Mouse (Mus musculus) ovary, adult 10 weeks (tissue): Measurements from ENCODE around the gene Krt25. TPM values are rescaled to one million over a fixed set of nuclear protein-coding genes. Genes with fewer than 3 reads are reported as not detected.

Experiments used
- polyA plus RNA-seq: library from polyadenylated mRNA; stranded (reverse); fragments of 350-450 nt; fragmentation: Illumina TruSeq; extraction: RNeasy Lipid Tissue Mini Kit (QIAGEN cat#74804); gene quantifications from one replicate; pipeline ENCODE4 v1.2.3, GENCODE M21; 2014

Gene Krt25
- not detected for polyA plus RNA-seq

DNA sequence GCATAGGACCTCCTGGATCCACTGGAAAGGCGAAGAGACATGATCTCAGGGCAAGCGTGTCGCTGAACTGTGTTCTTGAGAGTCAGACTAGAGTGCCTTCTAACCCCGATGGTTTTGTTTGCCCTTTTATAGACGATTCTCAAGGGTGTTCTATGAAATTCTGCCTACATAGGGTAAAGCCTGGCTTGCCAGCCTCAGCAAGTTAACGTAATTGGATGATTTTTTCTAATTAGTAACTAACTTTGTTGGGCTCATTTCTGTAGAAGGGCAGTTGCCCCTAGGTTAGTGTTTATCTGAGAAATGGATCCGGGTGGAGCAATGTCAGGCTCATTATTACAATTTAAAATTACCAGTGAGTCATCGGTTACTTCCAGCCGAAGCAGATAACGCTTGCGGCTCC lies at the start of gene Krt25:
Gene Krt25 (minus strand): TSS at position 101 of the 400 bp plus-strand sequence.

GRCm38 (mm10) chr11:99351004-99351403 lies 28.3 kb upstream of the Krt25 start, which contains the start of gene Krt27:
Gene Krt27, minus strand, starts transcription at chr11:99351104.

GRCm38 (mm10) chr11:99337866-99338265 lies 15.1 kb upstream of the Krt25 start, which contains the start of gene Krt26:
Gene Krt26, minus strand, starts transcription at chr11:99337966.

GRCm38 (mm10) chr11:99284833-99285312 lies 37.9 kb downstream of the Krt25 start, which contains the start of gene Krt24:
Gene Krt24, minus strand, starts transcription at chr11:99285262.

Other genes starting within 250 kb of the Krt25 start
- 1.6 TPM for gene Tns4, start 233.6 kb downstream of the Krt25 start, polyA plus RNA-seq
- gene Ccr7, start 167.9 kb downstream of the Krt25 start, polyA plus RNA-seq: not detected
- 295 TPM for gene Smarce1, start 91.9 kb downstream of the Krt25 start, polyA plus RNA-seq
- gene Krt222, start 78.9 kb downstream of the Krt25 start, polyA plus RNA-seq: 0.46 TPM
- not detected for gene Krt24, start 37.7 kb downstream of the Krt25 start, polyA plus RNA-seq
- not detected for gene Krt26, start 15.0 kb upstream of the Krt25 start, polyA plus RNA-seq
- not detected for gene Krt27, start 28.2 kb upstream of the Krt25 start, polyA plus RNA-seq
- gene Krt28, start 52.0 kb upstream of the Krt25 start, polyA plus RNA-seq: not detected
- 13.0 TPM for gene Krt10, start 66.4 kb upstream of the Krt25 start, polyA plus RNA-seq
- not detected for gene Krt12, start 99.3 kb upstream of the Krt25 start, polyA plus RNA-seq
- 3.6 TPM for gene Krt20, start 115.2 kb upstream of the Krt25 start, polyA plus RNA-seq
- 0.29 TPM for gene Krt23, start 170.2 kb upstream of the Krt25 start, polyA plus RNA-seq
- gene Krt39, start 198.4 kb upstream of the Krt25 start, polyA plus RNA-seq: not detected
- not detected for gene Krt40, start 220.2 kb upstream of the Krt25 start, polyA plus RNA-seq
- gene Krtap3-3, start 227.9 kb upstream of the Krt25 start, polyA plus RNA-seq: not detected
- not detected for gene Krtap3-2, start 233.9 kb upstream of the Krt25 start, polyA plus RNA-seq
- not detected for gene Gm11939, start 236.5 kb upstream of the Krt25 start, polyA plus RNA-seq
- not detected for gene Krtap3-1, start 243.7 kb upstream of the Krt25 start, polyA plus RNA-seq